Mouse (Mus musculus) kidney, postnatal 0 days (tissue): Measurements from ENCODE around the gene Prss27. TPM values are rescaled to one million over a fixed set of nuclear protein-coding genes. Genes with fewer than 3 reads are reported as not detected.

ENCODE experiments used
- ATAC-seq: fragments of 200-750 bp; cut with Nextera tagmentation; replicated peaks from 2 replicates; pipeline ENCODE4 v1.8.0; 2017; ENCODE audit warnings: low read depth, moderate number of reproducible peaks, moderate TSS enrichment, moderate library complexity; ENCODE audit not compliant: low FRiP score
- DNase-seq: peaks from one replicate; pipeline ENCODE4 v3.0.0-alpha.2; 2016; ENCODE audit warnings: low spot score
- H3K27ac ChIP-seq: fragments of 300-500 bp; sonication (generic); 2 replicates; pipeline ENCODE4 v1.5.1; 2014; ENCODE audit warnings: mild to moderate bottlenecking
- H3K27me3 ChIP-seq: fragments of 300-500 bp; sonication (generic); 2 replicates; pipeline ENCODE4 v1.6.1; 2014; ENCODE audit warnings: low read length, mixed read lengths; ENCODE audit not compliant: insufficient read depth
- H3K36me3 ChIP-seq: fragments of 300-500 bp; sonication (generic); 2 replicates; pipeline ENCODE4 v1.6.1; 2014; ENCODE audit warnings: low read length, mixed read lengths; ENCODE audit not compliant: insufficient read depth
- H3K4me1 ChIP-seq: fragments of 300-500 bp; sonication (generic); replicated peaks from 2 replicates; pipeline ENCODE4 v1.6.1; 2014; ENCODE audit warnings: antibody characterized with exemption, low read length, mixed read lengths; ENCODE audit not compliant: insufficient read depth
- H3K4me2 ChIP-seq: fragments of 300-500 bp; sonication (generic); 2 replicates; pipeline ENCODE4 v1.6.1; 2014; ENCODE audit warnings: mild to moderate bottlenecking, low read length, moderate library complexity, mixed read lengths
- H3K4me3 ChIP-seq: fragments of 300-500 bp; sonication (generic); replicated peaks from 2 replicates; pipeline ENCODE4 v1.5.1; 2014; ENCODE audit warnings: low read depth, low read length
- H3K9ac ChIP-seq: fragments of 300-500 bp; sonication (generic); 2 replicates; pipeline ENCODE4 v1.6.1; 2014; ENCODE audit warnings: low read depth, low read length
- H3K9me3 ChIP-seq: fragments of 300-500 bp; sonication (generic); replicated peaks from 2 replicates; pipeline ENCODE4 v1.6.1; 2016; ENCODE audit warnings: low read length, inconsistent platforms, mixed read lengths
- CTCF ChIP-seq: IDR thresholded peaks from 2 replicates; pipeline ENCODE4 v1.5.1; 2016; ENCODE audit warnings: antibody characterized with exemption, low read depth, mild to moderate bottlenecking, moderate library complexity
- WGBS: fragments of 180-500 bp; shearing (Covaris S2); extraction: QIAGEN DNeasy Blood & Tissue Kit; methylation state at CpG from one replicate; pipeline ENCODE4 v1.1.7; 2014; 5-methylcytosine and 5-hydroxymethylcytosine counted together
- polyA plus RNA-seq: library from polyadenylated mRNA; unstranded; fragments of >200 nt; fragmentation: Nextera tagmentation; extraction: Ambion mirVana; gene quantifications from 2 replicates; pipeline ENCODE4 v1.2.1, GENCODE M21; 2015

The Prss27 gene
- polyA plus RNA-seq, 1 experiment from 2014 or later, result 0.78 TPM

DNA sequence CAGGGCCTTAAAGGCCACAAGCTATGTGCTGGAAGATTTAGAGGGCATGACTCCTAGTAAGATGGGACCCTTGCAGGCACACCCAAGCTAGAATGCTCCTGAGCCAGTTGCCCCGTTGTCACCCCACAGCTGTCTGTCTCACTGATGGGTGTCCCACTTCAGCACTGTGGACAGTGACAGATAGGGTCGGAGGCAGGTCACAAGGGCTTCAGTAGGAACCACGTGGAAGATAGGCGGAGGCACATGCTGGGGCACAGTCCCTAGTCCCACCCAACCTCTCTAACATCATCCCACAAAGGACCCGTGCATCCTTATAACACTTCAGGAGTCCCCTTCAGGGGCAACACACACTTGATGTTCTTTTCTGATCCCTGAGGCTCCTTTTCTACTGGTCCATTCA lies 8.1 kb downstream of the Prss27 start:
- no peak overlapping the region for H3K4me2 ChIP-seq
- 40% methylated on average over 5 of the region's 5 CpGs for WGBS
- H3K9me3 ChIP-seq, result no peaks in the 10 kb centered on the region
- no peaks in the 10 kb centered on the region for H3K4me1 ChIP-seq
- H3K27me3 ChIP-seq, result no peaks in the 10 kb centered on the region
- H3K4me3 ChIP-seq, result no peak overlapping the region
- DNase-seq (no peak), ATAC-seq (no peak)
- TF ChIP-seq CTCF, result no peak
- no peak overlapping the region for H3K27ac ChIP-seq
- no peak overlapping the region for H3K9ac ChIP-seq
- peaks cover 21% of the 10 kb centered on the region for H3K36me3 ChIP-seq

DNA sequence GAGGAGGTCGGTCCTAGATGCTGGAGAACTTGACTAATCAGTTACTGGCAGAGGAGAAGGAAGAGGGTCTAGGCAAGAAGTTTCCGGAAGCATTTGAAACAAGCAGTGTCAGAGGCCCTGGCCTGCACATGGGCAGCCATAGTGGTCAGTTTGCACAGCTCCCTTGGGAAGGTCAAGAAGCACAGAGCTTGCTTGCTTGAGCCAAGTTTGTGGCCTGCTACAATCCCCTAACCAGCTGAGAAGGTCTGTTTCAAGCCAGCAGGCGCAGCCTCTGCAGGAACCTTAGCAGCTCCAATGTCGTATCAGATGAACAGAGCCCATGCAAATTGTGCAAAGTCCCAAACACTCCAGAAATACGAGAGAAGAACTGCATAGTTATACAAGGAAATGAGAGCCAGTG lies 10.1 kb downstream of the Prss27 start:
- Histone ChIP-seq H3K9ac (no peak overlapping the region), H3K4me3 (no peak overlapping the region), H3K27ac (no peak overlapping the region), H3K4me2 (no peak overlapping the region), H3K9me3 (no peaks in the 10 kb centered on the region), H3K4me1 (no peaks in the 10 kb centered on the region), H3K27me3 (no peaks in the 10 kb centered on the region), H3K36me3 (peaks cover 34% of the 10 kb centered on the region)
- no peak for TF ChIP-seq CTCF
- ATAC-seq, result no peak
- WGBS, result 78% methylated on average over 5 of the region's 5 CpGs
- DNase-seq, result no peak

DNA sequence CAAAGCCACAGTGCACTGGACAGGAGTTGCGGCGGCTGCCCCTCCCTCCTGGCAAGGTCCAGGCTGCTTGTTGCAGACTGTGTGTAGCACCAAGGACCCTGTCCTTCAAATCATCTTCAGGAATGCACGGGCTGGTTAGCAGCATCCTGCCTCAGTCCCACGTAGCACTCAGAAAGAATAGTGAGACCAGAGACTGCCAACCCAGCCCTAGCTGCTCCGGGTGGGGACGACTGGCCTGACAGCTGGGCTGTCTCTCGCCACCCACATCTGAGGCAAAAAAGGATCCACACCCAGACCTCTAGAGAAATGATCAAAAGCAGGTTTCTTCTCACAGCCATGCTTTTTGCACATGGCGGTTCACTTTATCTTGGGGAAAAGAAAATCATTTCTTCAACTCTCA lies 11.1 kb downstream of the Prss27 start:
- Histone ChIP-seq H3K4me2 (no peak overlapping the region), H3K9me3 (no peaks in the 10 kb centered on the region), H3K27ac (no peak overlapping the region), H3K36me3 (peaks cover 41% of the 10 kb centered on the region), H3K4me3 (no peak overlapping the region), H3K4me1 (no peaks in the 10 kb centered on the region), H3K9ac (no peak overlapping the region), H3K27me3 (no peaks in the 10 kb centered on the region)
- TF ChIP-seq CTCF, result no peak
- no peak for ATAC-seq
- 91% methylated on average over 8 of the region's 8 CpGs for WGBS
- no peak for DNase-seq

DNA sequence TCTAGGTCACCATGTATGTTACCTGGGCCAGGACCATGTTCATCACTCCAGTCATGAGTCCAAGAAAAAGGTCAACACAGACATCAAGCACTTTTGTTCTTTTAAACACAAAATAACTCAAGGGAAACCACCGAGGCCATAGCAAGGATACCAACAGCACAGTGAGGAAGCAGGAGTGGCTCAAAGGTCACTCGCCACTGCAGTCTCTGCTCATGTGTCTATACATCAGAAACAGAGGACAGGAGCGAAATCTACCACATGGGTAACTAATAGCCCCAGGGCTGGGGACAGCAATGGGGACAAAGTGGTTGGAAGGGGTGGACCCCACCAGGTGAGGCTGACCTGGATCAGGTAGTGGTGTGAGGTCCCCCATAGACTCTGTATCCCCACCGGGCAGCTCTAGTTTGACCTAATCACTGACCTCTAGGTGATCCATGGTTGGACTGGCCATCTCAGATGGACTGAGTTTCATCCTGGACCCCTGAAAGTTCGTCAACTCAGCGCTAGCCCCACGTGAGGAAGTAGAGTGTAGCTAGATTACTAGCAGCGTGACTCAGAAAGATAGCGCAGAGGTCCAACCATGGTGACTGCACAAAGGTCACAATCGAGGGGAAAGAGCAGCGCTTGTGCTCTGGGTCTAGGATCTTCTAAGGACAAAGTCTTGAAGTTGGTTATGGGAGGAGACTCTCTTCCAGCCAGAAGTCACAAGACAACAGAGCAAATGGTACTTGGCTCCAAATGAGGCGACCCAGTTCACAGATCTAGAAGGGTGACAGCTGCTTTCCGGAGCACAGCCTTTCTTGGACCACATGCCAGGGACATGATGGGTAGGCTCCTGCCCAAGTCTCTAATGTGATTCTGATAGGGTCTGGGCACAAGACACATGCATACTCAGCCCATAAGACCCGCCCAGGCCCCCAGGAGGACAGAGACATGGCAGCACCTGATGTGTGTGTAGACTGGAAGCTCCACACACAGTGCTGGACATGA lies 19.0 kb downstream of the Prss27 start:
- Histone ChIP-seq H3K27ac (no peak overlapping the region), H3K36me3 (peaks cover 70% of the 10 kb centered on the region), H3K27me3 (no peaks in the 10 kb centered on the region), H3K9me3 (no peaks in the 10 kb centered on the region), H3K4me1 (no peaks in the 10 kb centered on the region), H3K4me3 (no peak overlapping the region), H3K9ac (no peak overlapping the region), H3K4me2 (no peak overlapping the region)
- ATAC-seq (no peak), DNase-seq (no peak)
- 91% methylated on average over 14 of the region's 14 CpGs for WGBS
- no peak for TF ChIP-seq CTCF

DNA sequence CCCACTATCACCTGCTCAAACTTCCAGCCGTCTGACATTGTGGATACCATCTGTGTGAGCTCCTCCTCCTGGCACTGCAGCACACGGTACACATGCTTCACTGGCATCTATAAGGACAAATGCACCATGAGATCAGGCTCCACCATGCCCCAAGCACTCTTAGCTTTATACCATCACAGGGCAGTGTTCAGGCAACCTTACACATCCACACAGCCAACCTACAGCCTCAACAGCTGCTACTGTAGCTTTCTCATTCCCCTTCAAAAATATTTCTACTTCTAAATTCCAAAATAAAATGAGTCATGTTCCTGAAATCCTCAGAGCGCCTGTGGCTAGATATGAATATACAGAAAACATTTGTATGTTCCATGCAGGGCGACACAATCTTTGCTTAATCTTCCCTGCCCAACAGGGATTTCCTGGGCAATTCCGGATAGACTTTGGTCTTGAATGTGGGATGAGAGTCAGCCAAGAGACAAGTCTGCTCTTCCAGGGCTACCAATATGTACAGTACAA lies 19.8 kb downstream of the Prss27 start:
- H3K4me3 ChIP-seq, result no peak overlapping the region
- no peak for ATAC-seq
- H3K36me3 ChIP-seq, result peaks cover 63% of the 10 kb centered on the region
- no peak overlapping the region for H3K9ac ChIP-seq
- no peak overlapping the region for H3K4me2 ChIP-seq
- H3K9me3 ChIP-seq, result no peaks in the 10 kb centered on the region
- no peak for TF ChIP-seq CTCF
- no peaks in the 10 kb centered on the region for H3K4me1 ChIP-seq
- no peak for DNase-seq
- no peaks in the 10 kb centered on the region for H3K27me3 ChIP-seq
- no peak overlapping the region for H3K27ac ChIP-seq
- WGBS, result 91% methylated on average over 5 of the region's 5 CpGs

DNA sequence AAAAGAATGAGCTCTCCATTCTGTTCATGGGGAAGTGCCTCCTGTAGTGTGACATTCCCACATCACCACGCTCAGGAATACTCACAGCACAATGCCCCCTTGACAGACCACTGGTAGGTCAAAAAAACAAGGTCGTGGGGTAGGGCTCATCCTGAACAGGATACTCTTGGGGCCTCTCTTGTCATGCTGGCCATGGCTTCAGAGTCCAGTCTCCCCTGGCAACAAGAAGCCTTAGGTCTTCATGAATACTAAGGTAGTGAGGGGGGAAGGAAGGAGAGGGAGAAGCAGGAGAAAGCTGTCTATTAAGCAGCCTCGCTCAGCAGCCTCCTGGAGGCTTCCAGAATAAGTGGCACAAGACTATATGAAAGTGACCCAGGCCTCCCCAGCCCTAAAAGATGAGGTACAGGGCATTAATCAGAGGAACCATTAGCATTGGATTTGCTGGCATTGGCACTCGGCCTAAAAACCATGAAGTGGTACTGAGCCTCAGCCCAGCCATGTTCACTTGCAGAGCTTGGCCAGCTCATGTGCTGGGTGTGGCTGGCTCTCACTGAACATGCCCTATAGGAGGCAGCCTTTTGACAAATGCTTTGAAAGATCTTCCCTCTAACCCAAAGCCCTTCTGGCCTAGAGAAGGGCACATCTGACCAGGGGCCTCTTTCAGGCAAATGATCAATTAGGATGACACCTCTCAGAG lies 24.7 kb downstream of the Prss27 start:
- Histone ChIP-seq H3K4me1 (no peaks in the 10 kb centered on the region), H3K27ac (no peak overlapping the region), H3K9me3 (no peaks in the 10 kb centered on the region), H3K36me3 (peaks cover 28% of the 10 kb centered on the region), H3K27me3 (no peaks in the 10 kb centered on the region), H3K4me3 (no peak overlapping the region), H3K9ac (no peak overlapping the region), H3K4me2 (no peak overlapping the region)
- no peak for ATAC-seq
- WGBS, result 75% methylated on average over 4 of the region's 4 CpGs
- TF ChIP-seq CTCF, result no peak
- no peak for DNase-seq
